Mouse (Mus musculus): ENCODE measurements around the gene Gabrr2.
A peak's percentile ranks its signal among the peaks of the same experiment; 100 is the strongest.
"Not testable (repeated sequence)": the region's sequence is repeated elsewhere in the genome, so short reads cannot be mapped to it uniquely, and the experiment has no call there.

Gene Gabrr2

GRCm38 (mm10) chr4:33070326-33070725, 7.5 kb downstream of the Gabrr2 start:
- no peak for DNase-seq (ENCODE audit: low spot score)

GRCm38 (mm10) chr4:33071337-33071736, 8.5 kb downstream of the Gabrr2 start:
- DNase-seq (ENCODE audit: low spot score) = no peak

GRCm38 (mm10) chr4:33072526-33073161, 9.8 kb downstream of the Gabrr2 start:
- peak; percentile 17 for DNase-seq (ENCODE audit: low spot score)

- DNase-seq (ENCODE audit: low spot score) = no peak
Measured at GRCm38 (mm10) chr4:33074406-33074805, 11.6 kb downstream of the Gabrr2 start.

- DNase-seq (ENCODE audit: low spot score) = no peak
Measured at GRCm38 (mm10) chr4:33074851-33075250, 12.1 kb downstream of the Gabrr2 start.

GRCm38 (mm10) chr4:33075776-33076524, 13.2 kb downstream of the Gabrr2 start:
- no peak for DNase-seq (ENCODE audit: low spot score)

- no peak for DNase-seq (ENCODE audit: low spot score)
Measured at GRCm38 (mm10) chr4:33077161-33077560, 14.4 kb downstream of the Gabrr2 start.

GRCm38 (mm10) chr4:33077724-33078123, 14.9 kb downstream of the Gabrr2 start:
- no peak for DNase-seq (ENCODE audit: low spot score)

- DNase-seq (ENCODE audit: low spot score) = no peak
Measured at GRCm38 (mm10) chr4:33078492-33078891, 15.7 kb downstream of the Gabrr2 start.

- DNase-seq (ENCODE audit: low spot score) = no peak
Measured at GRCm38 (mm10) chr4:33099118-33099694, 36.4 kb downstream of the Gabrr2 start.

GRCm38 (mm10) chr4:33109720-33110458, 47.1 kb downstream of the Gabrr2 start:
- no peak for DNase-seq (ENCODE audit: low spot score)

- no peak for DNase-seq (ENCODE audit: low spot score)
Measured at GRCm38 (mm10) chr4:33110845-33111244, 48.0 kb downstream of the Gabrr2 start.

- DNase-seq (ENCODE audit: low spot score) = no peak
Measured at GRCm38 (mm10) chr4:33111358-33111757, 48.6 kb downstream of the Gabrr2 start.

- not testable (repeated sequence) for DNase-seq (ENCODE audit: low spot score)
Measured at GRCm38 (mm10) chr4:33112866-33113265, 50.1 kb downstream of the Gabrr2 start.

GRCm38 (mm10) chr4:33119118-33119517, 56.3 kb downstream of the Gabrr2 start:
- peak; percentile 80 for DNase-seq (ENCODE audit: low spot score)

GRCm38 (mm10) chr4:33124493-33124892, 61.7 kb downstream of the Gabrr2 start:
- DNase-seq (ENCODE audit: low spot score) = peak; percentile 55

- DNase-seq (ENCODE audit: low spot score) = no peak
Measured at GRCm38 (mm10) chr4:33125409-33126084, 62.7 kb downstream of the Gabrr2 start.

GRCm38 (mm10) chr4:33132221-33132620, 69.4 kb downstream of the Gabrr2 start, which contains the start of gene Gabrr1:
Gene Gabrr1, plus strand, starts transcription at chr4:33132521.
- DNase-seq (ENCODE audit: low spot score) = no peak
